Mouse (Mus musculus): Measurements from ENCODE around the gene Ctdsp2. TPM values are rescaled to one million over a fixed set of nuclear protein-coding genes. Genes with fewer than 3 reads are reported as not detected.

Ctdsp2 gene
- polyA plus RNA-seq, 1 experiment from 2014 or later = 73.1 TPM

DNA sequence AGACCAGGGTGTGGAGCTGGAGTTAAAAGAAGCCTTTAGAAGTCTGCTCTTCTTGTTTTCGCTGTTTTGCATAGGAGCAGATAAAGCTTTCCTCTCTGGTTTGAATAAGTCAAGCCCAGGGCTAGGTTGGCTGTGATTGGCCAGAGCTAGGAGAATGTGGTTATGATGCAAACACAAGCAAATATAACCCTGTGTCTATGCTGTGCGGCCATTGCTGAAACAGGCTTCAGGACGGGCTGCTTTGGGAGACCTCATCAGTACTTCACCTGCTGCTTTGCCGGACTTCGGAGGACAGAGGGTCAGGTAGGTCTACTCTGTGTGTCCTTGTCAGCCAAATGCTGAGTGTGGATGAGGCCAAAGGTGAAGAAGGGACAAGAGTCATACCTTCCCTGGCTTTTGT, 22.0 kb downstream of the Ctdsp2 start, which contains the start of gene Avil:
Avil (plus strand) TSS at position 181 of the 400 bp plus-strand sequence.
- Histone ChIP-seq H3K4me3 (no peak within 1 kb of the TSS), H3K9me3 (no peaks in the 10 kb centered on the region), H3K27ac (no peak within 1 kb of the TSS), H3K36me3 (peaks cover 28% of the 10 kb centered on the region), H3K4me2 (no peak within 1 kb of the TSS), H3K4me1 (0 out of 2 replicates have a peak, but pooled peaks cover 4% of the 10 kb centered on the region), H3K27me3 (no peaks in the 10 kb centered on the region), H3K9ac (no peak within 1 kb of the TSS)
- 83% methylated on average over 5 of the region's 5 CpGs for WGBS
- ATAC-seq (ENCODE audit: borderline replicate concordance, extremely low read depth, low FRiP score, low TSS enrichment) = no peak

DNA sequence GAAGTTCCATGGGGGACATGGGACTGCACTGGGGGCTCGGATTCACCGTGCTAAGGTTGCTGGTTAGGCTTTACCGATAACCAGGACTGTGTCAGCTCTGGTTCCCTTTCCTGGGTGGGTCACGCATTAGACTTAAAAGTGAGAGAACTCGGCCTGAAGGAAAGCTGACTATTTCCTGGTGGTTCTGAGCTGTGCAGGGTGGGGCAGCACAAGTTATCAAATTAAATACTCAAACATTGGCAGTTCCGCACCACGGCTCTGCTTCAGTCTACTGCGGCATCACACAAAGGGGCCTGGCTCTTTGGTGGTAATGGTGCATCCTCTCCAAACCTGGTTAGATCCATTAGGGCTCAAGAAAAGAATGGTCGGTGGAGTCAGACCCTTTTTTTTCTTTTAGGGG, 22.8 kb downstream of the Ctdsp2 start:
- no peak overlapping the region for H3K4me3 ChIP-seq
- H3K9ac ChIP-seq = no peak overlapping the region
- no peak overlapping the region for H3K27ac ChIP-seq
- H3K4me1 ChIP-seq = 0 out of 2 replicates have a peak, but pooled peaks cover 4% of the 10 kb centered on the region
- 81% methylated on average over 9 of the region's 9 CpGs for WGBS
- no peaks in the 10 kb centered on the region for H3K27me3 ChIP-seq
- H3K9me3 ChIP-seq = no peaks in the 10 kb centered on the region
- no peak overlapping the region for H3K4me2 ChIP-seq
- ATAC-seq (ENCODE audit: borderline replicate concordance, extremely low read depth, low FRiP score, low TSS enrichment) = no peak
- peaks cover 24% of the 10 kb centered on the region for H3K36me3 ChIP-seq

DNA sequence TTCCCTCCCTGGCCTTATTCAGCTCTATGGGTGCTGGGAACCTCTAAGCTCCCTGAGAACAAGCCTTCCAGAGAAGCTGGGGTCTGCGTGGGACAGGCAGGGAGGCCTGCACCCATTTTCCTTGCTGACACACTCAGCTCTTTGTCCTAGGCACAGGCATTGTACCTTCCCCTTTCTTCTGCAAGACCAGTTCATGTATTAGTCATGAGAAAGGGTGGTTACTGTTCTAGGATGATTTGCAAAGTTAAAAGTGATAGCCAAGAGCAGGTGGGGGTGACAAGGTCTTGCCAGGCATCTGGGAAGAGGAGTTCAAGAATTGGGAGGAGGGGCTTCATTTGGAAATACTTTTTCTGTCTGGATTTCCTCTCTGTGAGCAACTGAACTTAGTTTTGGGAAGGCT, 23.5 kb downstream of the Ctdsp2 start:
- WGBS = 82% methylated on average over 1 of the region's 1 CpGs
- Histone ChIP-seq H3K9me3 (no peaks in the 10 kb centered on the region), H3K27ac (no peak overlapping the region), H3K9ac (no peak overlapping the region), H3K4me2 (no peak overlapping the region), H3K4me3 (no peak overlapping the region), H3K36me3 (peaks cover 24% of the 10 kb centered on the region), H3K4me1 (0 out of 2 replicates have a peak, but pooled peaks cover 4% of the 10 kb centered on the region), H3K27me3 (no peaks in the 10 kb centered on the region)
- ATAC-seq (ENCODE audit: borderline replicate concordance, extremely low read depth, low FRiP score, low TSS enrichment) = no peak

- Histone ChIP-seq H3K4me1 (0 out of 2 replicates have a peak, but pooled peaks cover 4% of the 10 kb centered on the region), H3K4me2 (no peak overlapping the region)
- WGBS = 80% methylated on average over 5 of the region's 5 CpGs
Observed at GRCm38 (mm10) chr10:127002765-127003164, 24.2 kb downstream of the Ctdsp2 start.

DNA sequence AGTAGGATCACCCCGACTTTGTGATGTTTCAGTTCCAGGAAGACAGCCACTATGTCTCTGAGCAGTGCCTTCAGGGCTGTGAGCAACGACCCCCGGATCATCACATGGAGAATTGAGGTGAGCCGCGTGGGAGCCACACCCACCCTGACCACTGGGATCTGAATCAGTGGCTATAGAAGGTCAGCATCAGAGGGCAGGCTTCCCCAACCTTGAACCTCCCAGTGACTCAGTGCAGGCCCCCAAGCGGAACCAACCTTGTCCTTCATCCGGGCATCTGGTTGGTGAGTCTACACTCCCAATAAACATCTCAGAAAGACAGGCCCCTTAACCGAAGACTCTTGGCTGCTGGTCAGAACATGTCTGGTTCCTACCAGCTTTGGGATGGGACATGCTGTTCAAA, 24.8 kb downstream of the Ctdsp2 start:
- Histone ChIP-seq H3K27ac (no peak overlapping the region), H3K27me3 (no peaks in the 10 kb centered on the region), H3K4me3 (no peak overlapping the region)

More at GRCm38 (mm10) chr10:127002765-127003164, 24.2 kb downstream of the Ctdsp2 start:
- Histone ChIP-seq H3K36me3 (peaks cover 17% of the 10 kb centered on the region), H3K4me3 (no peak overlapping the region), H3K27ac (no peak overlapping the region), H3K9ac (no peak overlapping the region), H3K9me3 (no peaks in the 10 kb centered on the region), H3K27me3 (no peaks in the 10 kb centered on the region)
- ATAC-seq (ENCODE audit: borderline replicate concordance, extremely low read depth, low FRiP score, low TSS enrichment) = no peak

GRCm38 (mm10) chr10:127003806-127004205, 25.3 kb downstream of the Ctdsp2 start:
- no peaks in the 10 kb centered on the region for H3K27me3 ChIP-seq
- ATAC-seq (ENCODE audit: borderline replicate concordance, extremely low read depth, low FRiP score, low TSS enrichment) = no peak
- peaks cover 7% of the 10 kb centered on the region for H3K36me3 ChIP-seq
- 75% methylated on average over 7 of the region's 7 CpGs for WGBS
- no peak overlapping the region for H3K4me2 ChIP-seq
- 0 out of 2 replicates have a peak, but pooled peaks cover 4% of the 10 kb centered on the region for H3K4me1 ChIP-seq
- H3K9ac ChIP-seq = no peak overlapping the region
- H3K9me3 ChIP-seq = no peaks in the 10 kb centered on the region
- no peak overlapping the region for H3K27ac ChIP-seq
- H3K4me3 ChIP-seq = no peak overlapping the region

More for the DNA sequence above, 24.8 kb downstream of the Ctdsp2 start:
- Histone ChIP-seq H3K4me1 (0 out of 2 replicates have a peak, but pooled peaks cover 4% of the 10 kb centered on the region), H3K36me3 (peaks cover 12% of the 10 kb centered on the region), H3K9ac (no peak overlapping the region), H3K9me3 (no peaks in the 10 kb centered on the region), H3K4me2 (no peak overlapping the region)
- 86% methylated on average over 8 of the region's 8 CpGs for WGBS
- no peak for ATAC-seq (ENCODE audit: borderline replicate concordance, extremely low read depth, low FRiP score, low TSS enrichment)

- Histone ChIP-seq H3K9ac (no peak overlapping the region), H3K4me2 (no peak overlapping the region), H3K4me1 (no peaks in the 10 kb centered on the region), H3K4me3 (no peak overlapping the region), H3K27me3 (no peaks in the 10 kb centered on the region), H3K36me3 (no peaks in the 10 kb centered on the region), H3K9me3 (no peaks in the 10 kb centered on the region), H3K27ac (no peak overlapping the region)
- no peak for ATAC-seq (ENCODE audit: borderline replicate concordance, extremely low read depth, low FRiP score, low TSS enrichment)
- 57% methylated on average over 5 of the region's 5 CpGs for WGBS
Observed at GRCm38 (mm10) chr10:127016488-127016887, 38.0 kb downstream of the Ctdsp2 start.

GRCm38 (mm10) chr10:127017071-127017470, 38.6 kb downstream of the Ctdsp2 start:
- no peak for ATAC-seq (ENCODE audit: borderline replicate concordance, extremely low read depth, low FRiP score, low TSS enrichment)
- no peaks in the 10 kb centered on the region for H3K4me1 ChIP-seq
- WGBS = 18% methylated on average over 2 of the region's 2 CpGs
- H3K4me3 ChIP-seq = no peak overlapping the region
- H3K9ac ChIP-seq = no peak overlapping the region
- H3K27ac ChIP-seq = no peak overlapping the region
- H3K36me3 ChIP-seq = peaks cover 5% of the 10 kb centered on the region
- no peaks in the 10 kb centered on the region for H3K27me3 ChIP-seq
- H3K9me3 ChIP-seq = no peaks in the 10 kb centered on the region
- no peak overlapping the region for H3K4me2 ChIP-seq

DNA sequence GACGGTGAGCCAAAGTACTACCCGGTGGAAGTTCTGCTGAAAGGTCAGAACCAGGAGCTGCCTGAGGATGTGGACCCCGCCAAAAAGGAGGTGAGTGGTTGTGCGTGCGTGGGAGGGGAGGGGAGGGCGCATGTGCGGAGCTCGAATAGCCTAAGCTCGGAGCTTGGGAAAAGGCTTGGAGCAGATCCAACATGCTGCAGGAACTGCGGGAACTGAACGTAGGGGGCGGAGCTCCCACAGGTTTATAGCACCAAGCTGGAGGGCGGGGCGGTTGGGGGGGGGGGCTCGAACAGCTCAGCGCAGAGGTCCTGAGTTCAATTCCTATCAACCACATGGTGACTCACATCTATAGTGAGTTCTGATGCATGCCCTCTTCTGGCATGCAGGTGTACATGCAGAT, 39.9 kb downstream of the Ctdsp2 start:
- WGBS = 58% methylated on average over 16 of the region's 16 CpGs
- no peak for ATAC-seq (ENCODE audit: borderline replicate concordance, extremely low read depth, low FRiP score, low TSS enrichment)
- H3K27me3 ChIP-seq = no peaks in the 10 kb centered on the region
- H3K27ac ChIP-seq = no peak overlapping the region
- no peaks in the 10 kb centered on the region for H3K9me3 ChIP-seq
- no peak overlapping the region for H3K9ac ChIP-seq
- peaks cover 16% of the 10 kb centered on the region for H3K36me3 ChIP-seq
- H3K4me1 ChIP-seq = no peaks in the 10 kb centered on the region
- no peak overlapping the region for H3K4me2 ChIP-seq
- no peak overlapping the region for H3K4me3 ChIP-seq

DNA sequence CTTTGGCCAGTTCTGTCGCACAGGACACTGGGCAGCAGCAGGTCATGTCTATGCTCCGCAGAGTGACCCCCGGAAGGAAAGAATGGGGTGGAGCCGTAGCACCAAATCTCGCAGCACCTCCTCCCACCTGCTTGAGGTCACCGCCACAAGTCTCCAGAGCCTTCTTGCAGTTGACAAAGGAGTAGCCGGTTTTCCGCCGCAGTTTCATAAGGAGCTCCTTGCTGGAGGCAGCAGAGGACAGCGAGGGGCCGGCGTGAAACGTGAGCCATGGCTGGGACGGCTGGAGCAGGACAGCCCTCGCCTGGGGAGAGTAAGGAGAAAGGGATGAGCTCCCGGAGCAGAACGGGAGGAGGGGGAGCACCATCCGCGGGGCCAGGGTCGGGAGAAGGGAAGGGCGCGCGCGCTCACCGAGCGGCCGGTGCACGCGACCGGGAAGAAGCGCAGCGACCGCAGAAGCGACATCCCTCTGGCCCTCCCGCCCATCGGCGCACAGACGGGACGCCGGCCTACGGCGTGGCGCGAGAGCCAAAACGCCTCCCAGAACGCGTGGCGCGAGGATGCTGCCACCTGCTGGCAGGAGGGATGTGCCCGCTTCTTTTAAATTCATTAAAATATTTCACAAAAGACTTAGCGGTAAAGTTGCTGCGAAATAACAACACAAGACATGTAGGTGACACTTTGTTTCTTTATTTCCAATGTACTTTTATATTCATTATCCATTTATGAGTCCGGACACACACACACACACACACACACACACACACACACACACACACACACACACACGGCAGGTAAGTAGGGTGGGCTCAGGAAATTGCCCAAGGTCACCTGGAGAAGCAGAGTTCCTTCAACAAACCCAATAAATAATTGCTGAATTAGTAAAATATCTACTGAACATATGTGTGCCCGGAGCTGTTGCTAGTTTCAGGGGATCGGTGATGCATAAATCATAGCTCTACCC, 52.1 kb downstream of the Ctdsp2 start, which contains the start of gene Tsfm:
Tsfm (minus strand) TSS at position 505 of the 961 bp plus-strand sequence.
- H3K27ac ChIP-seq = peak within 1 kb of the TSS; percentile 77
- WGBS = 5% methylated on average over 55 of the region's 56 CpGs
- H3K36me3 ChIP-seq = peaks cover 33% of the 10 kb centered on the region
- peak within 1 kb of the TSS; percentile 93 for H3K9ac ChIP-seq
- H3K27me3 ChIP-seq = no peaks in the 10 kb centered on the region
- ATAC-seq (ENCODE audit: borderline replicate concordance, extremely low read depth, low FRiP score, low TSS enrichment) = peak; percentile 83; the same call in 1 of the 2 replicates
- peak within 1 kb of the TSS; percentile 83 for H3K4me2 ChIP-seq
- H3K4me1 ChIP-seq = 0 out of 2 replicates have a peak, but pooled peaks cover 10% of the 10 kb centered on the region
- no peaks in the 10 kb centered on the region for H3K9me3 ChIP-seq
- H3K4me3 ChIP-seq = peak within 1 kb of the TSS; percentile 96

DNA sequence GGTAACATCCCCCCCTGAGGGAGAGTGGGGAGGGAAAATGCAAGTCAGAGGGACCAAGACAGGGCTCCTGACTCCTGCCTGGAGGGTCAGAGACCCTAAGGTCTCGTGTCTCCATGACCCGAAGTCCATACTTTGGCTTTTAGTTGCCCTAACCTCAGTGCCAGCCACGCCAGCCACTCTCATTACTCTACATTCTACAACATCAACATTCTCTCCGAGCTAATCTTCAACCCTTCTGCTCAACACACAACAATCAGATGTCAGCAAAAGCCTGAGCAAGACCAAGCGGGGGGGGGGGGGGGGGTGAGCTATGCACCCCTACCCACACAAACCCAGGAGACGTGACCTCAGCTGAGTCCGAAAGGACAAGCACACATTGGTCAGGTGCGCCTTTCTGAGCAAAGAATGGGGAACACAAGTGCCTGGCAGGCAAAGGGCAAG, 54.8 kb downstream of the Ctdsp2 start:
- H3K9ac ChIP-seq = no peak overlapping the region
- H3K9me3 ChIP-seq = no peaks in the 10 kb centered on the region
- H3K4me1 ChIP-seq = 0 out of 2 replicates have a peak, but pooled peaks cover 10% of the 10 kb centered on the region
- H3K27ac ChIP-seq = no peak overlapping the region
- H3K27me3 ChIP-seq = no peaks in the 10 kb centered on the region
- WGBS = 74% methylated on average over 8 of the region's 8 CpGs
- peaks cover 6% of the 10 kb centered on the region for H3K36me3 ChIP-seq
- H3K4me3 ChIP-seq = no peak overlapping the region
- H3K4me2 ChIP-seq = no peak overlapping the region
- ATAC-seq (ENCODE audit: borderline replicate concordance, extremely low read depth, low FRiP score, low TSS enrichment) = no peak

- H3K9ac ChIP-seq = no peak overlapping the region
- no peaks in the 10 kb centered on the region for H3K27me3 ChIP-seq
- H3K9me3 ChIP-seq = no peaks in the 10 kb centered on the region
- H3K4me3 ChIP-seq = no peak overlapping the region
- 74% methylated on average over 12 of the region's 12 CpGs for WGBS
- no peak for ATAC-seq (ENCODE audit: borderline replicate concordance, extremely low read depth, low FRiP score, low TSS enrichment)
- H3K27ac ChIP-seq = no peak overlapping the region
- H3K36me3 ChIP-seq = no peaks in the 10 kb centered on the region
- H3K4me2 ChIP-seq = no peak overlapping the region
- 0 out of 2 replicates have a peak, but pooled peaks cover 3% of the 10 kb centered on the region for H3K4me1 ChIP-seq
Observed at GRCm38 (mm10) chr10:127036273-127036672, 57.8 kb downstream of the Ctdsp2 start.

Data from lung, embryonic 15.5 days (tissue).